Mouse (Mus musculus) spleen, adult 18-20 months (tissue): ENCODE data around the gene Gm21746.
"Not testable (repeated sequence)": the region's sequence is repeated elsewhere in the genome, so short reads cannot be mapped to it uniquely, and the experiment has no call there.

Source experiments
- DNase-seq, 2 experiments: peaks; one replicate each; pipeline ENCODE4 v3.0.0; 2022; ENCODE audit warnings: mixed read lengths in 2 of 2

Gm21746 gene

GRCm38 (mm10) chrY:6237895-6238294, at the start of gene Gm21746:
Gm21746 (minus strand) TSS chrY:6237995.
- not testable (repeated sequence) for DNase-seq

GRCm38 (mm10) chrY:6266798-6267197, 29.0 kb upstream of the Gm21746 start, which contains the start of gene Gm20873:
Gm20873 (plus strand) TSS chrY:6267098.
- DNase-seq, result not testable (repeated sequence)
